Mouse (Mus musculus): ENCODE results near the gene Zfp592.

DNA sequence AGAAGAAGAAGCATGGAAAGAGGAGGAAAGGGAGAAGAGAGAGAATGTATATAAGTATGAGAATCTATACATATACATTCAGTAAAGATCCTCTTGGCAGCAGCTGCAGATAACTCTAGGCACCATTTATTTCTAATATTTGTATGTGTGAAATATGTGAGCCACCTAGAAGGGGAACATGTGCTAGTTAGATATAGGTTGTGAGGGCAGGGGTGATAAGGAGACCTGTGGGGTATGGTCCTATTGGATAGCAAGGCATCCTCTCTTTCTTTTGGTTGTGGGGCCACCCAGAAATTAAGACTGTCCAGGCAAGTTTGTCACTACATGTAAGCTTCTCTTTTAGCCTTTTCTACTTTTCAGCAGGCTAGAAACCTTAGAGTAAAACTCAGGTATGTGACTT, 29.2 kb downstream of the Zfp592 start:
- TF ChIP-seq POLR2A (IDR thresholded peaks at IDR 0.05; ENCODE audit: borderline replicate concordance, low read depth, low read length) (no peak), CTCF (IDR thresholded peaks at IDR 0.05; ENCODE audit: low read depth, low read length) (no peak)
